Mouse (Mus musculus): ENCODE measurements around the gene Sepsecs. TPM values are rescaled to one million over a fixed set of nuclear protein-coding genes. Genes with fewer than 3 reads are reported as not detected.

Sepsecs gene
- total RNA-seq, 2 experiments from 2014 or later = 10.9 to 11.7 TPM

GRCm38 (mm10) chr5:52618348-52619270, 50.9 kb downstream of the Sepsecs start:
- peak; percentile 82 for DNase-seq (ENCODE audit: extremely low spot score in 1 of 2, low spot score in 2 of 2)
- intact Hi-C loops (cut with DNase I) = loop anchor here (2.0 kb wide), 1 partner anchor 52 kb away; the partner anchor contains the start of gene Lgi2
- no peak for TF ChIP-seq CTCF (IDR thresholded peaks at IDR 0.05)
- Histone ChIP-seq H3K27ac (peak overlapping the region; percentile 76), H3K4me3 (peak overlapping the region; percentile 17)

- TF ChIP-seq CTCF (IDR thresholded peaks at IDR 0.05) = no peak
- Histone ChIP-seq H3K4me3 (no peak overlapping the region), H3K27ac (peak overlapping the region; percentile 76)
- DNase-seq (ENCODE audit: extremely low spot score in 1 of 2, low spot score in 2 of 2) = no peak
- intact Hi-C loops (cut with DNase I) = loop anchor here (2.0 kb wide), 1 partner anchor 51 kb away; the partner anchor contains the start of gene Lgi2
These were observed 51.7 kb downstream of the Sepsecs start for GRCm38 (mm10) chr5:52617711-52618347.

GRCm38 (mm10) chr5:52616549-52616948, 53.0 kb downstream of the Sepsecs start:
- intact Hi-C loops (cut with DNase I) = no loop called here
- H3K27ac ChIP-seq = peak overlapping the region; percentile 45

GRCm38 (mm10) chr5:52615421-52615820, 54.1 kb downstream of the Sepsecs start:
- TF ChIP-seq CTCF (IDR thresholded peaks at IDR 0.05) = no peak
- DNase-seq (ENCODE audit: extremely low spot score in 1 of 2, low spot score in 2 of 2) = no peak
- Histone ChIP-seq H3K4me3 (no peak overlapping the region), H3K27ac (no peak overlapping the region)
- intact Hi-C loops (cut with DNase I) = no loop called here

More at GRCm38 (mm10) chr5:52616549-52616948, 53.0 kb downstream of the Sepsecs start:
- peak in 1 of 2 experiments; percentile 26 for DNase-seq (ENCODE audit: extremely low spot score in 1 of 2, low spot score in 2 of 2)
- H3K4me3 ChIP-seq = no peak overlapping the region
- peak; percentile 29 for TF ChIP-seq CTCF (IDR thresholded peaks at IDR 0.05)

- Histone ChIP-seq H3K4me3 (no peak overlapping the region), H3K27ac (no peak overlapping the region)
- no peak for TF ChIP-seq CTCF (IDR thresholded peaks at IDR 0.05)
- intact Hi-C loops (cut with DNase I) = no loop called here
- no peak for DNase-seq (ENCODE audit: extremely low spot score in 1 of 2, low spot score in 2 of 2)
These were observed 54.8 kb downstream of the Sepsecs start for GRCm38 (mm10) chr5:52614686-52615085.

GRCm38 (mm10) chr5:52612776-52613175, 56.7 kb downstream of the Sepsecs start:
- no peak for DNase-seq (ENCODE audit: extremely low spot score in 1 of 2, low spot score in 2 of 2)
- intact Hi-C loops (cut with DNase I) = no loop called here
- H3K4me3 ChIP-seq = no peak overlapping the region
- H3K27ac ChIP-seq = no peak overlapping the region
- no peak for TF ChIP-seq CTCF (IDR thresholded peaks at IDR 0.05)

- no peak for TF ChIP-seq CTCF (IDR thresholded peaks at IDR 0.05)
- intact Hi-C loops (cut with DNase I) = no loop called here
- Histone ChIP-seq H3K27ac (no peak overlapping the region), H3K4me3 (no peak overlapping the region)
- no peak for DNase-seq (ENCODE audit: extremely low spot score in 1 of 2, low spot score in 2 of 2)
These were observed 58.1 kb downstream of the Sepsecs start for GRCm38 (mm10) chr5:52611315-52611895.

- intact Hi-C loops (cut with DNase I) = no loop called here
- H3K27ac ChIP-seq = no peak overlapping the region
- no peak for TF ChIP-seq CTCF (IDR thresholded peaks at IDR 0.05)
- no peak overlapping the region for H3K4me3 ChIP-seq
- DNase-seq (ENCODE audit: extremely low spot score in 1 of 2, low spot score in 2 of 2) = no peak
These were observed 59.2 kb downstream of the Sepsecs start for GRCm38 (mm10) chr5:52610306-52610705.

- TF ChIP-seq CTCF (IDR thresholded peaks at IDR 0.05) = no peak
- DNase-seq (ENCODE audit: extremely low spot score in 1 of 2, low spot score in 2 of 2) = no peak
- no peak overlapping the region for H3K4me3 ChIP-seq
- intact Hi-C loops (cut with DNase I) = no loop called here
- H3K27ac ChIP-seq = no peak overlapping the region
These were observed 59.8 kb downstream of the Sepsecs start for GRCm38 (mm10) chr5:52609672-52610071.

GRCm38 (mm10) chr5:52604582-52605041, 64.9 kb downstream of the Sepsecs start:
- no peak for DNase-seq (ENCODE audit: extremely low spot score in 1 of 2, low spot score in 2 of 2)
- intact Hi-C loops (cut with DNase I) = no loop called here
- no peak for TF ChIP-seq CTCF (IDR thresholded peaks at IDR 0.05)
- H3K4me3 ChIP-seq = no peak overlapping the region
- no peak overlapping the region for H3K27ac ChIP-seq

- intact Hi-C loops (cut with DNase I) = no loop called here
- H3K27ac ChIP-seq = no peak overlapping the region
- no peak for DNase-seq (ENCODE audit: extremely low spot score in 1 of 2, low spot score in 2 of 2)
- no peak for TF ChIP-seq CTCF (IDR thresholded peaks at IDR 0.05)
- H3K4me3 ChIP-seq = no peak overlapping the region
These were observed 78.9 kb downstream of the Sepsecs start for GRCm38 (mm10) chr5:52590612-52591011.

Other genes starting within 250 kb of the Sepsecs start
- gene Ccdc149, start 198.2 kb downstream of the Sepsecs start, total RNA-seq (2021) = 10 to 100 TPM; 68.2 to 75.8 TPM
- gene Lgi2, start 103.2 kb downstream of the Sepsecs start, total RNA-seq (2021) = 10 to 100 TPM; 47.0 to 51.3 TPM
- 1 to 10 TPM; 1.0 to 1.9 TPM for gene Pi4k2b, start 71.9 kb upstream of the Sepsecs start, total RNA-seq (2021)
- gene Zcchc4, start 105.7 kb upstream of the Sepsecs start, total RNA-seq (2021) = 10 to 100 TPM in 1 of 2 experiments, 1 to 10 TPM in 1; 9.0 to 10.4 TPM
- 10 to 100 TPM; 69.3 to 71.6 TPM for gene Anapc4, start 164.3 kb upstream of the Sepsecs start, total RNA-seq (2021)